Mouse (Mus musculus) intestine, embryonic 14.5 days (tissue): ENCODE data around the gene Sgf29. TPM values are rescaled to one million over a fixed set of nuclear protein-coding genes. Genes with fewer than 3 reads are reported as not detected.

Source experiments
- ATAC-seq: fragments of 200-750 bp; cut with Nextera tagmentation; replicated peaks from 2 replicates; pipeline ENCODE4 v1.8.0; 2017; ENCODE audit warnings: low read depth, moderate number of reproducible peaks, moderate TSS enrichment, moderate library complexity; ENCODE audit not compliant: low FRiP score, low TSS enrichment
- DNase-seq: peaks from one replicate; pipeline ENCODE4 v3.0.0-alpha.2; 2018; ENCODE audit warnings: low spot score
- H3K27ac ChIP-seq: fragments of 300-500 bp; sonication (generic); 2 replicates; pipeline ENCODE4 v1.5.1; 2014; ENCODE audit warnings: low read depth, mild to moderate bottlenecking, control low read depth
- H3K27me3 ChIP-seq: fragments of 300-500 bp; sonication (generic); replicated peaks from 2 replicates; pipeline ENCODE4 v1.6.1; 2014; ENCODE audit warnings: low read length, control low read depth; ENCODE audit not compliant: control insufficient read depth, insufficient read depth
- H3K36me3 ChIP-seq: fragments of 300-500 bp; sonication (generic); 2 replicates; pipeline ENCODE4 v1.6.1; 2014; ENCODE audit warnings: low read length, control low read depth; ENCODE audit not compliant: control insufficient read depth, insufficient read depth
- H3K4me1 ChIP-seq: fragments of 300-500 bp; sonication (generic); replicated peaks from 2 replicates; pipeline ENCODE4 v1.6.1; 2014; ENCODE audit warnings: low read length, control low read depth, mixed read lengths; ENCODE audit not compliant: control insufficient read depth, insufficient read depth
- H3K4me2 ChIP-seq: fragments of 300-500 bp; sonication (generic); 2 replicates; pipeline ENCODE4 v1.6.1; 2014; ENCODE audit warnings: low read length
- H3K4me3 ChIP-seq: fragments of 300-500 bp; sonication (generic); 2 replicates; pipeline ENCODE4 v1.5.1; 2014; ENCODE audit warnings: low read depth, low read length, control low read depth, mixed read lengths
- H3K9ac ChIP-seq: fragments of 300-500 bp; sonication (generic); 2 replicates; pipeline ENCODE4 v1.6.1; 2014; ENCODE audit warnings: mild to moderate bottlenecking, low read length
- H3K9me3 ChIP-seq: fragments of 300-500 bp; sonication (generic); 2 replicates; pipeline ENCODE4 v1.6.1; 2016; ENCODE audit warnings: low read length, control low read depth; ENCODE audit not compliant: control insufficient read depth
- WGBS: fragments of 180-500 bp; shearing (Covaris S2); extraction: QIAGEN DNeasy Blood & Tissue Kit; methylation state at CpG from one replicate; pipeline ENCODE4 v1.1.7; 2014; 5-methylcytosine and 5-hydroxymethylcytosine counted together
- polyA plus RNA-seq: library from polyadenylated mRNA; unstranded; fragments of >200 nt; fragmentation: Nextera tagmentation; extraction: Ambion mirVana; gene quantifications from 2 replicates; pipeline ENCODE4 v1.2.1, GENCODE M21; 2014

Sgf29 gene
- polyA plus RNA-seq, 1 experiment from 2014 or later = 64.5 TPM

DNA sequence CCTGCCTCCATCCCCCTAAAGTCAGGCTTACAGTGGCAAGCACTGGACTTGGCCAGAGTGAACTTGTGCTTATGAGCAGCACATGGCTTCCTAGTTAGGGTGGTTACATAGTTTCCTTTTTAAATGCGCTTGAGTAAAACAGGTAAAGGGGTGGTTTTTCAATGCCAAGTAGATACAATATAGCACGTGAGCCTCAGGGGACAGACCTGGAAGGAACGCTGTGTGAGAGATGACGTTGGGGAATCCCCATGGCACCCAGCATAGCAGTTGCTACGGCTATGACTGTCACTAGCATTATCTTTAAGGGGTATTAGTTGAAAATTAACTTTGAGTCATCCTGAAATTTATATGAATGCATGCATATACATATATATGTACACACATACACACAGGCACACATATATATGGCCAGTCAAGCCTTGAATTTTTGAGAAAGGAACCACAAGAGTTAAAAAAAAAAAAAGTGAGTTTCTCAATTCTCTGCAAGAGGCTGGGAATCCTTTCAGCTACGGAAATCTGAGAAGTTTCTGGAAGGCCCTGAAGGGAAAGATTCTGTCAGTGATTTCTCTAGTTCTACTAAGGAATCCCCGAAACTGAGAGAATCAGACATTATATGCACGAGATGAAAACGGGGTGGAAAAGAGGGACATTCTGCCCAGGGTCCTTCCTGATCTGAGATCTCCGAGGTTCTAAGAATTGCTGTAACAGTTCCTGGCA lies 29.4 kb upstream of the Sgf29 start:
- WGBS = 75% methylated on average over 10 of the region's 10 CpGs
- Histone ChIP-seq H3K4me3 (no peak overlapping the region), H3K9me3 (no peaks in the 10 kb centered on the region), H3K36me3 (no peaks in the 10 kb centered on the region), H3K4me2 (no peak overlapping the region), H3K4me1 (no peaks in the 10 kb centered on the region), H3K9ac (no peak overlapping the region), H3K27me3 (no peaks in the 10 kb centered on the region), H3K27ac (no peak overlapping the region)
- ATAC-seq = no peak
- DNase-seq = no peak

DNA sequence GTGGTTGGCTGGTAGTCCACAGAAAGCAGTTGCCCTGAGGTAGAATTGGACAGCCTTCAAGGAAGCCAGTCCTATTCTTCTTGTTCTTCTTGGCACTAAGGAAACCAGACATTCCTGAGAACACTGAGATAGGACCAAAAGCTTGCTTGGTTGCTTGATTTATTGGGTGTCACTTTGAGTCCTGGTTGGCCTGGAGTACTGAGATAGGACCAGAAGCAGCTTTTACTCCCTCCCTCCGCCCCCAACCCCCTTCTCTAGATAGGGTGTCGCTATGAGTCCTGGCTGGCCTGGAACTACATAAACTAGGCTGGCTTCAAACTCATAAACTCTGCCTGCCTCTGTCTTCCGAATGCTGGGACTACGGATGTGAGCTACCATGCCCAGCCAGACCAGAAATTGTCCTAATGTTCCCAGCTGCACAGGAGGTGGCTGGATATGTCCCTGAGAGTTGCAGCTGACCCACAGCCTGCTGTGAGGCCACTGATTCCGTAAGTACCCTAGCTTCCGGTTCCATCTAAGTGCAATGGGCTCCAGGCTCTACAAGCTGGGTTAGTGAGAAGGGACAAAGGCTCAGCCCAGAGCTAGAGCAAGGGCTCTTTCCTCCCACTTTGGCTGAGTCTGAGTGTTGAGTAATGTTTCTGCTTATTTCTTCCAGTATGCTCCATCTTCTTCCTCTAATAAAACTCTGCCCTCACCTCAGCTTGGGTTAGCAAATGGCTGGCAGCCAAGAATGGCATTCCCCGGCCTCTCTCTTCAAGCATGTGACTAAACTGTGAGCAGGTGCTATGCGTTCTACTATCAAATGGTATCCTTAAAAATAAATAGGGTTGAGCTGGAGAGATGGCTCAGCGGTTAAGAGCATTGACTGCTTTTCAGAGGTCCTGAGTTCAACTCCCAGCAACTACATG lies 27.4 kb upstream of the Sgf29 start:
- DNase-seq (no peak), ATAC-seq (no peak)
- Histone ChIP-seq H3K4me1 (no peaks in the 10 kb centered on the region), H3K9me3 (no peaks in the 10 kb centered on the region), H3K27me3 (no peaks in the 10 kb centered on the region), H3K4me3 (no peak overlapping the region), H3K27ac (no peak overlapping the region), H3K9ac (no peak overlapping the region), H3K36me3 (no peaks in the 10 kb centered on the region), H3K4me2 (no peak overlapping the region)
- 72% methylated on average over 9 of the region's 9 CpGs for WGBS

DNA sequence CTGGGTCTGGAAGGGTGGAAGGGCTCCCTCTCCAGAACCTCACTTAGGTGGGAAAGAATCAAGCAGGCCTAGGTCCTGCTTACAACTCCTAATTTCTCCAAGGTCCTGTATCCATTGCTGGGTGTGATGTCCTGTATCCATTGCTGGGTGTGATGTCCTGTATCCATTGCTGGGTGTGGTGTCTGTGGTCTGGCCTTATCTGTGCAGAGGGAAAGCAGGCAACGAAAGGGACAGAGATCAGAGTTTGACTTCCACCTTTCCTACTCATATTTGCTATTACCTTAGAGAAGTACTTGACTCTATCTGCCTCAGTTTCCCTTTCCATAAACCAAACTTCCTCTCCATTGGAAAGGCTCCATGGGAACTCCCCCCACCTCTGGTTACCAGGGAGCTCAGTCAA lies 25.7 kb upstream of the Sgf29 start:
- 81% methylated on average over 1 of the region's 1 CpGs for WGBS
- ATAC-seq (no peak), DNase-seq (no peak)
- Histone ChIP-seq H3K4me3 (no peak overlapping the region), H3K4me2 (no peak overlapping the region), H3K4me1 (no peaks in the 10 kb centered on the region), H3K9me3 (no peaks in the 10 kb centered on the region), H3K27me3 (no peaks in the 10 kb centered on the region), H3K36me3 (no peaks in the 10 kb centered on the region), H3K27ac (no peak overlapping the region), H3K9ac (no peak overlapping the region)

DNA sequence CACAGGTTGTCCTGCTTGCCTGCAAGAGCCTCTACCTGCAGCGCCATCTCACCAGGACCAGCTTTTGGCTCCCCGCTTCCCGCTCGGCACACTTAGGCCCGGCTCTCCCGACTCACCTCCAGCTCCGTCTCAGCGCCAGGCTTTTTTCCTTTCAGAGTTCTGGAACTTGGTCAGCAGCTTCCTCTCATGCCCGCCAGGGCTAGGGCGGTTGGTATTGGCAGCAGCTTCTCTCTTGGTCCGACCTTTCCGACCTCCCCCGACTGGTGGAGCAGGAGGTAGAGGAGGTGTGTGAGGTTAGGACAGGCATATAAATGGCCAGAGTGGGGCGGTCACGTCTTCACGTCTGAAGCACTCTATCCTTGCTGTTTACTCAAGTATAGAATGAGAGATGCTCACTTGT lies 24.3 kb upstream of the Sgf29 start:
- H3K4me2 ChIP-seq = no peak overlapping the region
- DNase-seq = no peak
- H3K27me3 ChIP-seq = no peaks in the 10 kb centered on the region
- ATAC-seq = no peak
- H3K27ac ChIP-seq = no peak overlapping the region
- H3K36me3 ChIP-seq = no peaks in the 10 kb centered on the region
- H3K9me3 ChIP-seq = no peaks in the 10 kb centered on the region
- 69% methylated on average over 16 of the region's 16 CpGs for WGBS
- H3K4me3 ChIP-seq = no peak overlapping the region
- H3K4me1 ChIP-seq = no peaks in the 10 kb centered on the region
- no peak overlapping the region for H3K9ac ChIP-seq

DNA sequence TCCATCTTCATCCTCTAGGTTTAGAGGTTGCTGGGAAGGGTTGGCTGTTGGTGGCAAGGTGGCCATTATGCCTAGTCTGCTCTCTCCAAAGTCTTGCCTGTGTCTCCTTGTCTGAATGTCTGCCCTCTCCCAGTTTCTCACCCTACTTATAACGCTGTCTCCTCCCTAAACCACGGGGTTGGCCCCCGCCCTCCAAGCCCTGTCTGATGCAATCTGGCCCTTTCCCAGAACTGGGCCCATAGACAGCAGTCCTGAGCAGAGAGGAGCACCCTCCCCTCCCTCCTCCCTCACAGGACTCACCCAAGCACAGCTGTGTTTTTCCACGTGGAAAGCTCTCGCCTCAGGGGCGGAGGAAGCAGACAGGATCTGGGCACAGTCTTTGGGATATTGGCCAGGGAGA lies 23.7 kb upstream of the Sgf29 start:
- 42% methylated on average over 6 of the region's 6 CpGs for WGBS
- no peak overlapping the region for H3K4me2 ChIP-seq
- H3K4me1 ChIP-seq = no peaks in the 10 kb centered on the region
- H3K4me3 ChIP-seq = no peak overlapping the region
- no peak overlapping the region for H3K27ac ChIP-seq
- no peaks in the 10 kb centered on the region for H3K36me3 ChIP-seq
- DNase-seq = no peak
- ATAC-seq = 0 out of 2 replicates have a peak, but pooled peaks have one; percentile 30
- no peak overlapping the region for H3K9ac ChIP-seq
- H3K27me3 ChIP-seq = no peaks in the 10 kb centered on the region
- no peaks in the 10 kb centered on the region for H3K9me3 ChIP-seq

DNA sequence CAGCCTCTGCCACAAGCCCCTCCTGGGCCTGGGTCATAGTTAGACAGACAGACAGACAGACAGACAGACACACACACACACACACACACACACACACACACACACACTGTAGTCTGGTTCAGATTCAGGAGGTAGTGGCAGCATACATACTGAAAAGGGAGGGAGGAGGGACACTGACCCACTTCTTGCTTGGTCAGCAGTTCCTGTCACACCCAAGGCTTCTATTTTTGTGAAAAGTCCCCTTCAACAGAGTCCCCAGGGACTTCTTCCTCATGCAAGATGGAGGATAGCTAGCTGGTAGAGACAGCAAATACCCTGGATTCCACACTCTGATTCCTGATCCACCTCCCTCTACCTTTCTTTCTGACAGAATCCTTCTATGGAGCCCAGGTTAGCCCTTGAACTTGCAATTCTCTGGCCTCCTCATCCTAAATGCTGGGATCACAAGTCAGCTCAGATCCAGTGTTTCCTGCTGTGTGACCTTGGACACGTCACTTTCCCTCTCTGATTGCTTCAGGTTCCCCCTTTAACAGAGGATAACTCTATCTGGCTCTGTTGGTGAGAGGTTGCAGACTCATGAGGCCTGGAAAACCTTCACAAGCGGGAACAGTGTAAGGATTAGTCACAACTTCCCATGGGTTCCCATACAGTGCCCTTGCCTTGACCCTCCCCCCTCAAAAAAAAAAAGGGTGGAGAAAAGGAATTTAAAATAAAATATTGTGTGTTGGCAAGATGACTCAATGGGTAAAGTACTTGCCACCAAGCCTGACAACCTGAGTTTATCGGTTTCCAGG lies 23.1 kb upstream of the Sgf29 start:
- ATAC-seq (no peak), DNase-seq (no peak)
- Histone ChIP-seq H3K4me1 (no peaks in the 10 kb centered on the region), H3K27ac (no peak overlapping the region), H3K4me3 (no peak overlapping the region), H3K27me3 (no peaks in the 10 kb centered on the region), H3K9ac (no peak overlapping the region), H3K4me2 (no peak overlapping the region), H3K36me3 (no peaks in the 10 kb centered on the region), H3K9me3 (no peaks in the 10 kb centered on the region)
- WGBS = 85% methylated on average over 3 of the region's 3 CpGs

DNA sequence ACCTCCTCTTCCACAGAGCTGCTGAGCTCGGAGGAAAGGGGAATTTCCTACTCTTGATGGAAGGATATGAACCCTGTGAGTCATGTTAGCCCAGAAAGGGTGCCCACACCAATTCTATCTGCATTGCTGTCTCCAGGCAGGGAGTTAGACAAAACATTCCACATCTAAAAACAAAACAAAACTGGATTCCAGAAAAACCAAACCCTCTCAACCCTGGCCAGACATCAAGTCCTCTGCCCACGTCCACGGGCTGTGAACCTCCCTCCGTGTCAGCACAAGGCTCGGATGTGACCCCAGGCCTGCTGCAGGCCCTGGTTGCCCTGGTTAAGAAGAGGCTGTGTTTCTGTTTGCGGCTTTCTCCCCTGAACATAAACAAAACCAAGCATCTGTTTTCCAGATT lies 21.0 kb upstream of the Sgf29 start:
- H3K27me3 ChIP-seq = no peaks in the 10 kb centered on the region
- DNase-seq (no peak), ATAC-seq (no peak)
- H3K4me1 ChIP-seq = no peaks in the 10 kb centered on the region
- WGBS = 44% methylated on average over 6 of the region's 6 CpGs
- no peak overlapping the region for H3K9ac ChIP-seq
- no peak overlapping the region for H3K27ac ChIP-seq
- H3K4me2 ChIP-seq = no peak overlapping the region
- no peaks in the 10 kb centered on the region for H3K36me3 ChIP-seq
- H3K9me3 ChIP-seq = no peaks in the 10 kb centered on the region
- no peak overlapping the region for H3K4me3 ChIP-seq

DNA sequence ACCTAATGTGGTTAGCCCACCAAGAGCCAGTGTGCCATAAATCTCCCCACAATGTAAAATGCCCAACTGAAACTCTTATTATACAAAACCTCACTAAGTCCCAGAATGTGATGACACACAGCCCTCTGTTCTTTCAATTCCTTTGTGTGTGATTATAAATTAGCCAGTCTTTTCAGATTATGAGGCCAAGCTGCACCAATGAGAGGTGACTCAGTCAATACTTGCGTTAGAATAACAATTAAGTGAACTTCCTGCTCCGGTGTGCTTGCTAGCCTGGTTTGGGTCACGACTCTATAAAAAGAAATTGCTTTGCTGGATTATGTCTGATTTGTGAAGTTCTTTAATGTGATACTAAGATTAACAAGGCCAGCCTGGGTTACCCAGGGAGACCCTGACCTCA lies 19.2 kb upstream of the Sgf29 start:
- Histone ChIP-seq H3K4me2 (no peak overlapping the region), H3K9me3 (no peaks in the 10 kb centered on the region), H3K36me3 (no peaks in the 10 kb centered on the region), H3K27ac (peak overlapping the region; percentile 27), H3K9ac (no peak overlapping the region), H3K27me3 (no peaks in the 10 kb centered on the region), H3K4me1 (no peaks in the 10 kb centered on the region), H3K4me3 (no peak overlapping the region)
- ATAC-seq = no peak
- DNase-seq = no peak
- 45% methylated on average over 3 of the region's 3 CpGs for WGBS
